Mouse (Mus musculus) liver, adult 2 months (tissue): ENCODE measurements around the gene Radil.

Experiments
- CTCF ChIP-seq: fragments of 200-500 bp; IDR thresholded peaks from 2 replicates; pipeline ENCODE4 v1.5.1; 2011; ENCODE audit warnings: low read depth, low read length, control low read depth
- POLR2A ChIP-seq: fragments of 200-500 bp; IDR thresholded peaks from 2 replicates; pipeline ENCODE4 v1.6.1; 2011; ENCODE audit warnings: low read length, control low read depth; ENCODE audit not compliant: insufficient read depth; ENCODE audit errors: extremely low read depth

GRCm38 (mm10) chr5:142564606-142565005 lies 13.7 kb upstream of the Radil start:
- TF ChIP-seq POLR2A (no peak), CTCF (no peak)
